Mouse (Mus musculus) left cerebral cortex, adult 18-20 months (tissue): ENCODE data around the gene Zdhhc24. TPM values are rescaled to one million over a fixed set of nuclear protein-coding genes. Genes with fewer than 3 reads are reported as not detected.
"Not testable (repeated sequence)": the region's sequence is repeated elsewhere in the genome, so short reads cannot be mapped to it uniquely, and the experiment has no call there.

Experiments
- DNase-seq, 2 experiments: peaks; one replicate each; pipeline ENCODE4 v3.0.0; 2021 to 2022; ENCODE audit warnings: low spot score in 2 of 2, mixed read lengths in 1 of 2
- long read RNA-seq, 2 experiments: library from polyadenylated mRNA; stranded (forward); transcript quantifications; one replicate each; pipeline ENCODE4 v2.0.0; 2021
- total RNA-seq, 2 experiments: library from RNA; stranded (reverse); gene quantifications; 2 replicates each; pipeline ENCODE4 v1.2.3; 2021

Zdhhc24 gene
- total RNA-seq, result 10 to 100 TPM; 21.4 to 25.2 TPM
- long read RNA-seq, experiment 1, transcript Zdhhc24-206 (2 exons, 939 nt), result minor isoform, 6 of 34 reads
- long read RNA-seq, experiment 1, transcript Zdhhc24-201 (3 exons, 2,558 nt), result major isoform, 19 of 34 reads
- long read RNA-seq, experiment 1, partial matches to known transcripts, result 4 of 34 reads
- long read RNA-seq, experiment 1, other reads (novel, unspliced or antisense), result 1 of 34 reads
- long read RNA-seq, experiment 2, transcript Zdhhc24-206 (2 exons, 939 nt), result minor isoform, 7 of 21 reads
- long read RNA-seq, experiment 2, transcript Zdhhc24-201 (3 exons, 2,558 nt), result major isoform, 13 of 21 reads
- long read RNA-seq, experiment 2, partial matches to known transcripts, result 0 of 21 reads
- long read RNA-seq, experiment 2, other reads (novel, unspliced or antisense), result 1 of 21 reads

GRCm38 (mm10) chr19:4878405-4879323 is at the start of gene Zdhhc24:
Gene Zdhhc24 (plus strand): TSS chr19:4878668.
- DNase-seq, result peak; percentile 96

- peak; percentile 17 to 24 for DNase-seq
Measured at GRCm38 (mm10) chr19:4829156-4829555, 49.3 kb upstream of the Zdhhc24 start.

DNA sequence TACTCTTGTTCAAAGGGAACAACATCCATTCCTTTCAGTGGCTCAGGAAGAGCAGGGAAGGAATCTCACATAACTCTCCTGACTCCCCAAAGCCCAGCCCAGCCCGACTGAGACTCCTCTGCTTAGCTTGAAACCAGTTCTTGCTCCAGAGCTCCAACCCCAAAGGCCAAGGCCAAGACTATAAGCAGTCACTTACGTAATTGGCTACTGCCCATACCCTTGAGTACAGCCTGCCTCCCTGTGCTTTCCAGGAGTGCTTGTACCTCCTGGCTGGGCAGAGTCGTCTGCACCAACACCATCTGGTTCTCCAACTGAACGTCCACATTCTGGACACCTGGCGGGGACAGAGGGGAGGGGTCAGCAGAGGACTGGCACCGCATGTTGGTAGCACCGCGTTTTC is 44.5 kb upstream of the Zdhhc24 start:
- no peak for DNase-seq

DNA sequence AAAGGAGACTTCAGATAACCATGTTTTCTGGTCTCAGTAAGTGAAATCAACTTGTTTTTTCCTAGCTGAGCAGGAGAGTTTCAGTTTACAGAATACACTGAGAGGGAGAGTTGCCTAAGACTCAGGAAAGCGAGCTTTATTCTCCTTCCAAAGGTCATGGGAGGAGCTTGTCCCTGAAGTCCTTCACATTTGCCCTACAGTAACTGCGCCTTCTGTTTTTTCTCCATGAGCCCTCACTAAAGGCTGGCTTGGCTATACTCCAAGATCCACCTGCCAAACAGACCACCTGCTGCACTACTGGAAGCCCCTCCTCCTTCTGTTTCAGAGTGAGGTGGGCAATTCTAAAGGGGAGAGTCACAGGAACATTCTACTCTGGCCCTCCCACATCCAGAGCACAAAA is 42.4 kb upstream of the Zdhhc24 start:
- DNase-seq, result no peak

DNA sequence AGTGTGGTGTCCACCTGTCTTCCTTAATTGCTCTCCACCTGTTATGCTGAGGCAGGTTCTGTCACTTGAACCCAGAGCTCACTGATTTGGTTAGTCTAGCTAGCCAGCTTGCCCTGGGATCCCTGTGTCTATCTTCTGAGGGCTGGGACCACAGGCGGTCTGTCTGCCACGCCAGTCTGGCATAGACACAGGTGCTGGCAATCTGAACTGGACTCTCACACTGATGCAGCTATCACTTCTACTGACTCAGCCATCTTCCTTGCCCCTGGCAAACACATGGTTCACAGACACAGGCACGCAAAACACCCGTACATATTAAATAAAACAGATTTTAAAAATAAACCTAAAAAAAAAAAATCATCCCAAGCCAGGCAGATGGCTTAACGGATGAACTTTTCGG is 41.4 kb upstream of the Zdhhc24 start:
- DNase-seq, result no peak

- no peak for DNase-seq
Measured at GRCm38 (mm10) chr19:4838526-4839140, 39.8 kb upstream of the Zdhhc24 start.

- DNase-seq, result peak; percentile 97
Measured at GRCm38 (mm10) chr19:4839149-4839548, 39.3 kb upstream of the Zdhhc24 start, which contains the start of the genes Ccs and Ccdc87. Gene Ccs (minus strand): TSS chr19:4839332. Gene Ccdc87 (plus strand): TSS chr19:4839366.

- no peak for DNase-seq
Measured at GRCm38 (mm10) chr19:4840848-4841247, 37.6 kb upstream of the Zdhhc24 start.

DNA sequence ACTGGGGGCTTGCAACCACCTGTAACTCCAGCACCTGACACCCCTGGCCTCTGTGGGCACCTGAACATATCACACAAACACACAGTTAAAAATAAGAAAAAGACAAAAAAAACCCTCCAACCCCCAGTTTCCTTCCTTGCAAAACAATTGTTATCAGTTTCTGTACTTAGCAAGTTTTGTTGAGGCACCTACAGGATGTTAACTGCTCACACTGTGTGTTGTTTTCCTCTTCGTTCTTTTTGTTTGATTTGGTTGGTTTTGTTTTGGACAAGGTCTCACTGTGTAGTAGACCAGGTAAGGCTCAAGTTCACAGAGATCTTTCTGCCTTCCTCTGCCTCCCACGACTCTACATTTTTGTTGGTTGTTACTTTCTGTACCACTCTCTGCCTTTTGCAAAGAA is 35.9 kb upstream of the Zdhhc24 start:
- DNase-seq, result no peak

GRCm38 (mm10) chr19:4845846-4846245 is 32.6 kb upstream of the Zdhhc24 start:
- DNase-seq, result no peak

DNA sequence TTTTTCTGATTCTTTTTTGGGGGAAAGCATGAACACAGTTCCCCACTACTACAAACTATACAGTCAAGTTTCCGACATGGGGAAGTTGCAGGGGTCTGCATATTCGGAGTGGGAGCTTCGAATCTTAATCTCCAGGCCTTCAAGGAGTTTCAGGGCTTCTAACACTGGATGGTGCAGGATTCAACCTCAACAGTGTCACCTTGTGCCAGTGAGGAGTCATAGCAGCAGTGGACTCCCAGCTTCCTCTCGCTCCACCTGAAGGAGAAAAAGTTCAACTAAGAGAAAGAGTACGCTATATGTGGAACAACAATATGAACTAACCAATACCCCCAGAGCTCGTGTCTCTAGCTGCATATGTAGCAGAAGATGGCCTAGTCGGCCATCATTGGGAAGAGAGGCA is 31.0 kb upstream of the Zdhhc24 start:
- no peak for DNase-seq

GRCm38 (mm10) chr19:4849800-4850199 is 28.7 kb upstream of the Zdhhc24 start:
- no peak for DNase-seq

- DNase-seq, result no peak
Measured at GRCm38 (mm10) chr19:4850281-4850680, 28.2 kb upstream of the Zdhhc24 start.

- peak; percentile 91 for DNase-seq
Measured at GRCm38 (mm10) chr19:4854552-4855469, 23.7 kb upstream of the Zdhhc24 start, which contains the start of gene Ctsf. Gene Ctsf (plus strand): TSS chr19:4855130.

- DNase-seq, result no peak
Measured at GRCm38 (mm10) chr19:4855470-4855820, 23.0 kb upstream of the Zdhhc24 start.

DNA sequence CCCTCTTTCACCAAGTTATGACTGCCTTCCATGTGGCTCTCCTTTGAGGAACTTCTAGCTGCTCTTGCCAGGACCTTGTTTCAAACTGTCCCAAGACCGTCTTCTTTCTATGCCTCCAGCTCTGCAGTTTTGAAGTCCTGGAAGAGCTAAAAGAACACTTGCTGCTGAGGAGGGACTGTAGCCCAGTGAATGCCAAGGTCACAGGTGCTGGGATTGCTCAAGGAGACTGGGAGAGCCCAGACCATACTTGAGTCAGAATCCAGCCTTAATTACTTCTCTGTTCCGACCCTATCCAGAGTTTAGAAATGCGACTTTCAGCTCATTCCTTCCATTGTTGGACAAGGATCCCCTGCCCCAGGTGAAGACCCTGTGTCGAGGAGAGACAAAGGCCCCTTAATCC is 22.5 kb upstream of the Zdhhc24 start:
- DNase-seq, result no peak

GRCm38 (mm10) chr19:4859081-4859480 is 19.4 kb upstream of the Zdhhc24 start:
- DNase-seq, result peak; percentile 19 to 30

DNA sequence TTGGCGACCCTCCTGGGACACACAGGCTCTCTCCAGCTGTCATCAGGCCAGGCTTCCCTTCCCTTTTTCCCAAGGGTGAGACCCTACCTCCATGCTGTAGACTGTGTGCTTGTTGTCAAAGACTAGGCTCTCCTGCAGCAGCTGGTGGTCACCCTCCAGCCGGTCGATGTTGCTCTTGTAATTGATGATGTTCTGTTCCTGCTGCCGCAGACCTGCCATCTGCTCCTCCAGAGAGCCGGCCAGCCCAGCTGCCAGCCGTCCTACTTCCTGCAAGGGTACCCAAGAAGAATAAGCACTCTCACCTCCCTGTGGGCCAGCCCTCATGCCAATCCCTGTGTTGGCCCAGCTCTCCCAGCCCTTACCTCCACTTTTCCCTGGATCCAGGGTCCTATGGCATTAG is 15.4 kb upstream of the Zdhhc24 start:
- no peak for DNase-seq

- no peak for DNase-seq
Measured at GRCm38 (mm10) chr19:4865147-4865546, 13.3 kb upstream of the Zdhhc24 start.

DNA sequence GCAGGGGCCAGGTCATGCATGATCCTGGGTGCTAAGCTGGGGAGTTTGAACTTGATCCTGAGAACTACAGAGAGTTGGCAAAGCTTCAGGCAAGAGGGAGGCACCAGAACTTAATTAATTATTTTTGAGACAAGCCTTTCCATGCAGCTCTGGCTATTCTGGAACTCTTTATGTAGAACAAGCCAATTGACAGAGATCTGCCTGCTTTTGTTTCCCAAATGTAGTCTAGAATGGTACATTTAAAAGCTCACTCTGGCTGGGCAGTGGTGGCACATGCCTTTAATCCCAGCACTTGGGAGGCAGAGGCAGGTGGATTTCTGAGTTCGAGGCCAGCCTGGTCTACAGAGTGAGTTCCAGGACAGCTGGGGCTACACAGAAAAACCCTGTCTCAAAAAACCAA is 3.9 kb upstream of the Zdhhc24 start:
- not testable (repeated sequence) for DNase-seq
